Mouse (Mus musculus) thymus, adult 2 months (tissue): Measurements from ENCODE around the gene Tex9.

Experiments
- CTCF ChIP-seq: fragments of 200-500 bp; IDR thresholded peaks from 2 replicates; pipeline ENCODE4 v1.5.1; 2012; ENCODE audit warnings: mild to moderate bottlenecking, control low read depth, low read length, moderate library complexity, borderline replicate concordance; ENCODE audit not compliant: control insufficient read depth, poor library complexity, insufficient read depth; ENCODE audit errors: extremely low read depth
- POLR2A ChIP-seq: fragments of 200-500 bp; IDR thresholded peaks from 2 replicates; pipeline ENCODE4 v1.6.1; 2012; ENCODE audit warnings: mild to moderate bottlenecking, low read length, control low read depth, moderate library complexity; ENCODE audit not compliant: control insufficient read depth, poor library complexity, insufficient read depth; ENCODE audit errors: extremely low read depth

DNA sequence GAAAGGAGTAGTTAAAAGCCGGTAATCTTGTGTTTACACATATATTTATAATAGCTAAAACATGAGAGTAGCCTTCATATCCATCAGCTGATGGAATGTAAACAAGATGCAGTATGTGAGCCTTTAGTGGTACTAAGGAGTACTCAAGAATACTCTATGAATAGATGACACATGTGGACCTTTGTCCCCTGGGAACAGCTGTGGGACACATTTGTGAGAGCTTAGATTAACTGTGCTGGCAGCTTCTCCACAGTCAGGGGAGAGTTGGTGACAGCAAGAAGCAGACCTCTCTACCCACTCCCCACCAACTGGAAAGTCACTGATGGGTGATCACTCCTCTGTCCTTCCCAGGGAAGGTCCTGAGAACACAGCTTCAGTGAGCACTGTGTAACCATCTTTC is 41.6 kb downstream of the Tex9 start:
- TF ChIP-seq CTCF (no peak), POLR2A (no peak)
